Mouse (Mus musculus) liver, embryonic 14.5 days (tissue): ENCODE data around the gene C130032M10Rik. TPM values are rescaled to one million over a fixed set of nuclear protein-coding genes. Genes with fewer than 3 reads are reported as not detected.

Source experiments
- ATAC-seq: fragments of 200-750 bp; cut with Nextera tagmentation; 2 replicates; pipeline ENCODE4 v1.8.0; 2017; ENCODE audit warnings: moderate number of reproducible peaks, mild to moderate bottlenecking, moderate library complexity; ENCODE audit not compliant: insufficient read depth
- DNase-seq, 3 experiments: peaks; one replicate each; pipeline ENCODE4 v3.0.0-alpha.2; 2012 to 2013; ENCODE audit warnings: low read depth in 3 of 3, low spot score in 3 of 3
- H3K27ac ChIP-seq: fragments of 300-500 bp; sonication (generic); 2 replicates; pipeline ENCODE4 v1.5.1; 2014; ENCODE audit warnings: moderate library complexity, mild to moderate bottlenecking, control low read depth, inconsistent platforms
- H3K27me3 ChIP-seq: fragments of 300-500 bp; sonication (generic); 2 replicates; pipeline ENCODE4 v1.6.1; 2014; ENCODE audit warnings: mild to moderate bottlenecking, low read length, moderate library complexity; ENCODE audit not compliant: control insufficient read depth, insufficient read depth
- H3K36me3 ChIP-seq: fragments of 300-500 bp; sonication (generic); replicated peaks from 2 replicates; pipeline ENCODE4 v1.6.1; 2014; ENCODE audit warnings: low read depth; ENCODE audit not compliant: control insufficient read depth, insufficient read depth
- H3K4me1 ChIP-seq, 2 experiments: fragments of 200-500 bp in 1 of 2; fragments of 300-500 bp in 1 of 2; sonication (generic) in 1 of 2; replicated peaks; 2 replicates each; pipeline ENCODE4 v1.6.1; 2012 to 2014; ENCODE audit warnings: antibody characterized with exemption in 1 of 2, inconsistent platforms in 1 of 2, low read length in 1 of 2; ENCODE audit not compliant: control insufficient read depth in 2 of 2, insufficient read depth in 2 of 2
- H3K4me2 ChIP-seq: fragments of 300-500 bp; sonication (generic); 2 replicates; pipeline ENCODE4 v1.6.1; 2014; ENCODE audit warnings: low read depth, mild to moderate bottlenecking, control low read depth, moderate library complexity
- H3K4me3 ChIP-seq, 2 experiments: fragments of 200-500 bp in 1 of 2; fragments of 300-500 bp in 1 of 2; sonication (generic) in 1 of 2; 2 replicates each; pipeline ENCODE4 v1.5.1; 2012 to 2014; ENCODE audit warnings: low read depth in 2 of 2, low read length in 2 of 2, mild to moderate bottlenecking in 2 of 2, control low read depth in 1 of 2, inconsistent platforms in 1 of 2, moderate library complexity in 1 of 2; ENCODE audit not compliant: insufficient read depth in 1 of 2
- H3K9ac ChIP-seq: fragments of 300-500 bp; sonication (generic); replicated peaks from 2 replicates; pipeline ENCODE4 v1.6.1; 2014; ENCODE audit warnings: mild to moderate bottlenecking, control low read depth, moderate library complexity
- H3K9me3 ChIP-seq: fragments of 300-500 bp; sonication (generic); 2 replicates; pipeline ENCODE4 v1.6.1; 2016; ENCODE audit warnings: low read length, mixed read lengths; ENCODE audit not compliant: control insufficient read depth
- CTCF ChIP-seq: IDR thresholded peaks from 2 replicates; pipeline ENCODE4 v1.5.1; 2016; ENCODE audit warnings: antibody characterized with exemption, low read depth, control low read depth
- EP300 ChIP-seq: IDR thresholded peaks from 2 replicates; pipeline ENCODE4 v1.6.1; 2016; ENCODE audit warnings: antibody characterized with exemption, low read depth
- WGBS: fragments of 180-500 bp; shearing (Covaris S2); extraction: QIAGEN DNeasy Blood & Tissue Kit; methylation state at CpG from one replicate; pipeline ENCODE4 v1.1.7; 2014; ENCODE audit not compliant: insufficient replicate concordance; 5-methylcytosine and 5-hydroxymethylcytosine counted together
- polyA plus RNA-seq, 2 experiments: library from polyadenylated mRNA; depleted of rRNA in 1 of 2; stranded (reverse) in 1 of 2; unstranded in 1 of 2; fragments of >200 nt; fragmentation: Nextera tagmentation in 1 of 2; extraction: Ambion mirVana in 1 of 2; gene quantifications; 2 replicates each; pipeline versions ENCODE4 v1.2.1 to v1.2.3; 2012 to 2014

The C130032M10Rik gene
- polyA plus RNA-seq, 2 experiments = not detected

GRCm38 (mm10) chr9:114477019-114477418 lies 38.5 kb upstream of the C130032M10Rik start:
- Histone ChIP-seq H3K4me3 (no peak overlapping the region), H3K9me3 (no peaks in the 10 kb centered on the region), H3K27me3 (no peaks in the 10 kb centered on the region), H3K4me1 (peaks cover 0 to 1% of the 10 kb centered on the region in 2 experiments; a peak in 1 of 4 replicates), H3K27ac (no peak overlapping the region), H3K9ac (no peak overlapping the region), H3K36me3 (no peaks in the 10 kb centered on the region), H3K4me2 (no peak overlapping the region)
- 65% methylated on average over 9 of the region's 9 CpGs for WGBS
- no peak for ATAC-seq
- no peak for DNase-seq
- TF ChIP-seq EP300 (no peak), CTCF (no peak)

GRCm38 (mm10) chr9:114480940-114481339 lies 34.6 kb upstream of the C130032M10Rik start:
- no peak overlapping the region for H3K9ac ChIP-seq
- H3K9me3 ChIP-seq = no peaks in the 10 kb centered on the region
- no peaks in the 10 kb centered on the region for H3K27me3 ChIP-seq
- 0 out of 4 replicates have a peak, but pooled peaks cover 0 to 1% of the 10 kb centered on the region in 2 experiments for H3K4me1 ChIP-seq
- WGBS = 53% methylated on average over 3 of the region's 3 CpGs
- H3K27ac ChIP-seq = no peak overlapping the region
- H3K4me2 ChIP-seq = no peak overlapping the region
- DNase-seq = no peak
- no peaks in the 10 kb centered on the region for H3K36me3 ChIP-seq
- TF ChIP-seq EP300 (no peak), CTCF (no peak)
- no peak overlapping the region for H3K4me3 ChIP-seq
- ATAC-seq = no peak

GRCm38 (mm10) chr9:114484771-114485170 lies 30.7 kb upstream of the C130032M10Rik start:
- 57% methylated on average over 5 of the region's 5 CpGs for WGBS

GRCm38 (mm10) chr9:114486808-114487207 lies 28.7 kb upstream of the C130032M10Rik start:
- H3K9ac ChIP-seq = no peak overlapping the region
- DNase-seq (no peak), ATAC-seq (no peak)
- 68% methylated on average over 4 of the region's 4 CpGs for WGBS
- no peaks in the 10 kb centered on the region for H3K27me3 ChIP-seq
- H3K9me3 ChIP-seq = no peaks in the 10 kb centered on the region
- no peak overlapping the region for H3K4me2 ChIP-seq
- no peak overlapping the region for H3K4me3 ChIP-seq
- no peaks in the 10 kb centered on the region for H3K36me3 ChIP-seq
- H3K27ac ChIP-seq = no peak overlapping the region
- TF ChIP-seq CTCF (no peak), EP300 (no peak)
- H3K4me1 ChIP-seq = no peaks in the 10 kb centered on the region

More at GRCm38 (mm10) chr9:114484771-114485170, 30.7 kb upstream of the C130032M10Rik start:
- no peaks in the 10 kb centered on the region for H3K9me3 ChIP-seq
- no peak overlapping the region for H3K4me3 ChIP-seq
- no peaks in the 10 kb centered on the region for H3K36me3 ChIP-seq
- H3K4me1 ChIP-seq = 0 out of 4 replicates have a peak, but pooled peaks cover 0 to under 1% of the 10 kb centered on the region in 2 experiments
- TF ChIP-seq CTCF = no peak
- TF ChIP-seq EP300 = no peak
- no peak overlapping the region for H3K9ac ChIP-seq
- H3K27ac ChIP-seq = no peak overlapping the region
- ATAC-seq (no peak), DNase-seq (no peak)
- H3K27me3 ChIP-seq = no peaks in the 10 kb centered on the region
- H3K4me2 ChIP-seq = no peak overlapping the region

GRCm38 (mm10) chr9:114487481-114488258 lies 27.8 kb upstream of the C130032M10Rik start:
- Histone ChIP-seq H3K27me3 (no peaks in the 10 kb centered on the region), H3K4me2 (no peak overlapping the region), H3K9me3 (no peaks in the 10 kb centered on the region), H3K4me3 (no peak overlapping the region), H3K27ac (no peak overlapping the region), H3K4me1 (no peaks in the 10 kb centered on the region), H3K9ac (no peak overlapping the region), H3K36me3 (no peaks in the 10 kb centered on the region)
- WGBS = 56% methylated on average over 23 of the region's 23 CpGs
- ATAC-seq (no peak), DNase-seq (no peak)
- TF ChIP-seq EP300 (no peak), CTCF (no peak)
